Mouse (Mus musculus) kidney, adult 2 months (tissue): ENCODE data around the gene 6430550D23Rik.

Source experiments
- CTCF ChIP-seq: fragments of 200-500 bp; conservative IDR thresholded peaks from 2 replicates; pipeline ENCODE4 v1.5.1; 2011; ENCODE audit warnings: low read depth, mild to moderate bottlenecking, control low read depth, low read length, moderate library complexity, mixed read lengths; ENCODE audit not compliant: insufficient read depth, insufficient read length
- POLR2A ChIP-seq: fragments of 200-500 bp; IDR thresholded peaks from one replicate; pipeline ENCODE4 v1.6.1; 2011; ENCODE audit warnings: low read depth, low read length, control low read depth

DNA sequence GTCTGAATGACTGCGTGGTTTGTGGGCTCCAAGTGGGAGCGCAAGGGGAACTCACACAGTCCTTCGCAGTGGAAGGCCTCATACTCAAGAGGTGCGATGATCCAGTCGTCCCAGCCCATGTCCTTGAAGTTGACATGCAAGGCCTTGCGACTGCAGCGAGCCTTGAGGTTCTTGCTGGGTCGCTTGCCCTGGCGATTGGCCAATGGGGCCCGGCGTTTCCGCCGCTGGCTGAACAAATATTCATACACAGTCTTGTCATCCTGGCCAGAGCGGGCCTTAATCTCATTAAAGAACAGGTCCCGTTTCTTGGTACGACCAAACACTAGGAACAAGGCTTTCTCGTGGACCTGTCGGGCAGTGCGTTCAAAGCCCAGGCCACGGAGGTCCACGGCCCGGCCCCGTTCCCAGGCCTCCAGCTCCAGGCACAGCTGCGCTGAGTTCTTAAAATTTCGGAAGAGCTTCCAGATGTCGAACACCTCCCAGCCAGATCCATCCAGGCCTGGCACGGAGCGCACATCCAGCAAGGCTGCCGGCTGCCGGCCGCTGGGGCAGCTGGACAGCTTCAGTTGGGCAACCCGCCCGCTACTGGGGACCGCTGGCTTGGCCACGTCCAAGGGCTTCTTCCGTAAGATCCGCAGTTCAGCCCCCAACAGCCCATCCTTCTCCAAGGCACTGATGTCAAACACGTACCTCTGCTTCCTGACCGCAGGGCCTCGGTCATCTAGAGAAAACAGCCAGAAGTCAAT is 65.9 kb downstream of the 6430550D23Rik start:
- TF ChIP-seq POLR2A (no peak), CTCF (no peak)
